Mouse (Mus musculus): ENCODE measurements at regions not wholly inside any gene's neighbourhood (a gene's known extent, or its start where the extent isn't known, plus 50 kb on each side); places are given as distances from the start of the nearest gene placed in this dataset.

GRCm38 (mm10) chr10:37323689-37324088, 185.0 kb upstream of the Marcks start:
- H3K4me3 ChIP-seq (replicated peaks): no peak overlapping the region
- WGBS: 77% methylated on average over 1 of the region's 1 CpGs
- H3K9ac ChIP-seq (replicated peaks): no peak overlapping the region
- H3K4me2 ChIP-seq: no peak overlapping the region
- no peaks in the 10 kb centered on the region for H3K4me1 ChIP-seq
- no peaks in the 10 kb centered on the region for H3K9me3 ChIP-seq (replicated peaks)
- H3K27ac ChIP-seq (replicated peaks): no peak overlapping the region
- ATAC-seq (ENCODE audit: low FRiP score): no peak
- H3K36me3 ChIP-seq: no peaks in the 10 kb centered on the region
- no peaks in the 10 kb centered on the region for H3K27me3 ChIP-seq (replicated peaks)

GRCm38 (mm10) chr10:37322809-37323208, 184.1 kb upstream of the Marcks start:
- no peak overlapping the region for H3K4me3 ChIP-seq (replicated peaks)
- ATAC-seq (ENCODE audit: low FRiP score): no peak
- no peak overlapping the region for H3K9ac ChIP-seq (replicated peaks)
- H3K36me3 ChIP-seq: no peaks in the 10 kb centered on the region
- no peaks in the 10 kb centered on the region for H3K4me1 ChIP-seq
- H3K27ac ChIP-seq (replicated peaks): no peak overlapping the region
- H3K9me3 ChIP-seq (replicated peaks): no peaks in the 10 kb centered on the region
- no peak overlapping the region for H3K4me2 ChIP-seq
- 88% methylated on average over 1 of the region's 1 CpGs for WGBS
- no peaks in the 10 kb centered on the region for H3K27me3 ChIP-seq (replicated peaks)

DNA sequence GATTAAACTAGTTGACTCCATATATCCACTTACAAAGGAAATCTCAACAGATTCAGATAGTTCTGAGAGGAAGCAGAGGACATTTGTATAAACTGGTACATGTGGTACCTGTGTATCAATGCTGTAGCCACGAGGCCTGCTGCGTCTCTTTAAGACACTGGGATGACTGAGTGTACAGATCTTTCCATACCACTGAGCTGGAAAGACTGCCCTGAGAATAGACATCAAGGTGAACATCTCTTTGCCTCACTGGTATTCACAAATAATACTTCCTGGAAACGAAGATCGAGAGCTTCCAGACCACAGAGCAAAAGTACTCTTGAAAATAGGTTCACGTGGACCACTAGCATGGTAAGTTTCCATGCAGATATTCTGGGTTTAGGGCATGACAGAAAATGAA, 183.6 kb upstream of the Marcks start:
- Histone ChIP-seq H3K9me3 (replicated peaks) (no peaks in the 10 kb centered on the region), H3K27me3 (replicated peaks) (no peaks in the 10 kb centered on the region), H3K4me2 (no peak overlapping the region), H3K36me3 (no peaks in the 10 kb centered on the region), H3K27ac (replicated peaks) (no peak overlapping the region), H3K4me3 (replicated peaks) (no peak overlapping the region), H3K9ac (replicated peaks) (no peak overlapping the region), H3K4me1 (no peaks in the 10 kb centered on the region)
- WGBS: 94% methylated on average over 5 of the region's 5 CpGs
- ATAC-seq (ENCODE audit: low FRiP score): no peak

GRCm38 (mm10) chr10:37321171-37321570, 182.5 kb upstream of the Marcks start:
- Histone ChIP-seq H3K4me1 (no peaks in the 10 kb centered on the region), H3K36me3 (no peaks in the 10 kb centered on the region), H3K9ac (replicated peaks) (no peak overlapping the region), H3K27ac (replicated peaks) (no peak overlapping the region), H3K9me3 (replicated peaks) (no peaks in the 10 kb centered on the region), H3K4me2 (no peak overlapping the region), H3K4me3 (replicated peaks) (no peak overlapping the region), H3K27me3 (replicated peaks) (no peaks in the 10 kb centered on the region)
- WGBS: 89% methylated on average over 3 of the region's 3 CpGs
- no peak for ATAC-seq (ENCODE audit: low FRiP score)

- WGBS: 97% methylated on average over 8 of the region's 8 CpGs
- Histone ChIP-seq H3K4me1 (peaks cover 3% of the 10 kb centered on the region; the same call in 1 of the 2 replicates), H3K27me3 (replicated peaks) (no peaks in the 10 kb centered on the region), H3K27ac (replicated peaks) (no peak overlapping the region), H3K9ac (replicated peaks) (no peak overlapping the region), H3K4me3 (replicated peaks) (no peak overlapping the region), H3K4me2 (no peak overlapping the region), H3K9me3 (replicated peaks) (no peaks in the 10 kb centered on the region), H3K36me3 (no peaks in the 10 kb centered on the region)
- ATAC-seq (ENCODE audit: low FRiP score): no peak
Measured at GRCm38 (mm10) chr10:37319746-37320430, 181.2 kb upstream of the Marcks start.

- Histone ChIP-seq H3K27me3 (replicated peaks) (no peaks in the 10 kb centered on the region), H3K4me2 (no peak overlapping the region), H3K36me3 (no peaks in the 10 kb centered on the region), H3K9me3 (replicated peaks) (no peaks in the 10 kb centered on the region), H3K27ac (replicated peaks) (no peak overlapping the region), H3K4me1 (peaks cover 5% of the 10 kb centered on the region; the same call in 1 of the 2 replicates), H3K9ac (replicated peaks) (no peak overlapping the region), H3K4me3 (replicated peaks) (no peak overlapping the region)
- 74% methylated on average over 3 of the region's 3 CpGs for WGBS
- ATAC-seq (ENCODE audit: low FRiP score): no peak
Measured at GRCm38 (mm10) chr10:37316701-37317100, 178.0 kb upstream of the Marcks start.

DNA sequence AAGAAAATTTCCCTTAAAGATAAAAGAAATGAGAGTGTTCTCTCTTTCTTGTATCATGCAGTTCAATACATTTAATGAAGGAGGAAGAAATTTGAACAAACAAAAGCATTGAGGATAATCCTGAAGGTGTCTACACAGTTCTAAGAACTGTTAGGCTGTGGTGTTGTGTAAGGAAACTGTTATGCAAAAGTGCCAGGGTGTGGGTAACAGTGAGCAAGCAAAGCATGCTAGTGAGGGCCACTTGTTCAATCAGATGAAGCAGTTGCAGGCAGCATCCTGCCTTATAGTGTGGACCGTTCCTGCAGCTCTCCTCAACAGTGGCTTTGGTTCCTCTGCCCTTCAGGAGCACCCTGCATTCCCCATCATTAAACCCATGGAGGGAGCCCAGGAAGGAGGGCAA, 177.1 kb upstream of the Marcks start:
- Histone ChIP-seq H3K9ac (replicated peaks) (no peak overlapping the region), H3K27ac (replicated peaks) (no peak overlapping the region), H3K4me3 (replicated peaks) (no peak overlapping the region), H3K27me3 (replicated peaks) (no peaks in the 10 kb centered on the region), H3K4me2 (no peak overlapping the region), H3K36me3 (no peaks in the 10 kb centered on the region), H3K9me3 (replicated peaks) (no peaks in the 10 kb centered on the region), H3K4me1 (peaks cover 5% of the 10 kb centered on the region; the same call in 1 of the 2 replicates)
- no peak for ATAC-seq (ENCODE audit: low FRiP score)
- WGBS: 89% methylated on average over 1 of the region's 1 CpGs

DNA sequence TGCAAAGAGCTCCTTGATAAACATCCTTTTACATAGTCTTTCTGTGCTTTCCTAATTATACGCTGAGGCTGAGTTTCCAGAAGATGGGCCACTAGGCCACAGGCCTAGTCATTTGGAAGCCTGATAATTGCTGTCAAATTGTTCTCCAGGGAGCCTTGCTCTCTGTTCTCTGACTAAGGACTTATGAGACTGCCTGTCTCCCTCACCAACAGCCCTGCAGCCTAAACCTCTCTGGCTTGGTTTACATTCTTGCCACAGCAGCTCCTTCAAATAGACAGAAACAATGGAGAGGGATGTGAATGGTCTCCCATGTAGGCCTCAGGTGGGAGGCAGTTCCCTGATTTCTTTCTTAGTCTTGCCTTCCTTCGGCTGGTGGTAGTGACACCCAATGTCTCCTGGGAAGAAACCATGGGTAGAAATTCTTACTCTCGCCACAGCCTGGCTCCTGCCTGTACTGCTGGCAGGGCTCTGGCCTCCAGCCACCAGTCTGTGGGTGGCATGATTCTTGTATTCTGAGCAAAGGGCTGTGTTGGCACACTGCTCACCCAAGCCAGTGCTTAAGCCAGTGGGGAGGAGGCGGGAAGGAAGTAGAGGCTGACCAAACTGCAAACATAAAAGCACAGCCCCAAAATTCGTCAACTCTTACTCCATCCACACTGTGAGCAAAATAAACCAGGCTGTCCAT, 176.2 kb upstream of the Marcks start:
- H3K9me3 ChIP-seq (replicated peaks): no peaks in the 10 kb centered on the region
- peak overlapping the region; percentile 20 for H3K27ac ChIP-seq (replicated peaks)
- H3K4me1 ChIP-seq: peaks cover 5% of the 10 kb centered on the region; the same call in 1 of the 2 replicates
- 50% methylated on average over 5 of the region's 5 CpGs for WGBS
- no peaks in the 10 kb centered on the region for H3K36me3 ChIP-seq
- ATAC-seq (ENCODE audit: low FRiP score): peak; percentile 82
- H3K4me3 ChIP-seq (replicated peaks): no peak overlapping the region
- no peak overlapping the region for H3K4me2 ChIP-seq
- H3K27me3 ChIP-seq (replicated peaks): no peaks in the 10 kb centered on the region
- H3K9ac ChIP-seq (replicated peaks): no peak overlapping the region

DNA sequence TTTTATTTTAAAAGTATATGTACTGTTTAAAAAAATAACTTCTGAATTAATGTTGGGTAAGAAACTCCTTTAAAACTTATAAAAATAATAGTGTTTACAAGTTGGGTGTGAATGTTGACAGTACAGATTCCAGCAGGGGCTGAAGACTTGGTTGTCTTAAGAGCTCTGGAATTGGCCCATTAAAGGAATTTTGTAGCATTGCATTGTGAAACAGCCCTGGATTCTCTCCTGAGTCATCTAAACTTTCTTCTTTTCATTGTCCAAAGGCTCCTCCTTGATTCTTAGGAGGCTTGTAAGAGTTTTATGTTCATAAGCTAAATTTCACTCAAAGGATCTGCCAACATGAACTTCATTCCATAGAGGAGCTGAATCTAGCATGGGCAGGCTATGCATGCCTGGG, 174.7 kb upstream of the Marcks start:
- no peak overlapping the region for H3K9ac ChIP-seq (replicated peaks)
- peaks cover 5% of the 10 kb centered on the region; the same call in 1 of the 2 replicates for H3K4me1 ChIP-seq
- no peak overlapping the region for H3K27ac ChIP-seq (replicated peaks)
- ATAC-seq (ENCODE audit: low FRiP score): no peak
- no peaks in the 10 kb centered on the region for H3K9me3 ChIP-seq (replicated peaks)
- no peaks in the 10 kb centered on the region for H3K27me3 ChIP-seq (replicated peaks)
- no peak overlapping the region for H3K4me2 ChIP-seq
- no peaks in the 10 kb centered on the region for H3K36me3 ChIP-seq
- H3K4me3 ChIP-seq (replicated peaks): no peak overlapping the region

DNA sequence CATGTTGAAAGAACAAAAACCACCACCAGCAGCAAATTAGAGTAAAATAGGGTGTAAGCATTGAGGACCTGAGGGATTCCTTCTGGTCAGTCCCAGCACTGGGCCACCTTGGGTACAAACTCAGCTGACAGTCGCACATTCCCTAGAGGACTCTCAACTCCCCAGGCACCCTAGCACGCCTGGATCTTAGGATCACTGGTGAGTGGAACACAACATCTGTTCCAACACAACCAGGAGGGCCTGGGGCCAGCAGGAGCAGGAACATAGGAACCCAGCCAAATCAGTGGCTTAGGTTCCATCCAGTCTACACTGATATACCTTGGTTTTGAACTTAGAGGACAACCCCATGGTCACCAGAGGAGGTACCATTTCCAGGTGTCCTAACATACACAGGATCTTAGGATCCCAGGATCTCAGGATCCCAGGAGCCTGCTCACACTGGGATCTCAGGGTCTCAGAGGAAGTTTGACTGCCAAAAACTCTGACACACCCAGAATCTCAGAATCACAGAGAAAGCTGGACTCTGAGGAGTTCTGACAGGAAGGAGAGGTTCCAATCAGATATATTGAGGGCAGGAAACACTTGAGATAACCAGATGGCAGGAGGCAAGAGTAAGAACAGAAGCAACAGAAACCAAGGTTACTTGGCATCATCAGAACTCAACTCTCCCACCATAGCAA, 171.7 kb upstream of the Marcks start:
- ATAC-seq (ENCODE audit: low FRiP score): no peak
- no peaks in the 10 kb centered on the region for H3K27me3 ChIP-seq (replicated peaks)
- H3K9ac ChIP-seq (replicated peaks): no peak overlapping the region
- WGBS: 81% methylated on average over 2 of the region's 2 CpGs
- no peak overlapping the region for H3K4me3 ChIP-seq (replicated peaks)
- no peak overlapping the region for H3K4me2 ChIP-seq
- H3K4me1 ChIP-seq: peaks cover 5% of the 10 kb centered on the region; the same call in 1 of the 2 replicates
- H3K27ac ChIP-seq (replicated peaks): no peak overlapping the region
- H3K36me3 ChIP-seq: no peaks in the 10 kb centered on the region
- H3K9me3 ChIP-seq (replicated peaks): no peaks in the 10 kb centered on the region

DNA sequence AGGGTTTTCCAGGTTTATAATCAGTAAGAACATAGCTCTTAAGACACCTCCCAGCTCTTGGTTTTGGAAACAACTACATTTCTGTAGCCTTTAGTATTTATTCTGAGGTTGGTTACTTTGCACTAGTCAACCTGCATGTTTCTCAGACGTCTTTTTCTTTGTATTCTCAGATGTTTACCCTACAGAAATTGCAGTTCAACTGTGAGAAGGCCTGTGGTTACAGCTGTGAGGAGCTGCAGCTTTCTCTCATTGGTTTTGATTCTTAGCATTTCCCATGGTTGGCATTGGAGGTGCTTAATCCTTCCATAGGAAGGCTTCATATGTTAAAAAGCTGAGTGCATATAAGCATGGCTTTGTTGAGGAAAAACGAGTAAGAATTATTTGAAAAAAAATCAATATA, 165.9 kb upstream of the Marcks start:
- Histone ChIP-seq H3K27ac (replicated peaks) (no peak overlapping the region), H3K4me3 (replicated peaks) (no peak overlapping the region), H3K9me3 (replicated peaks) (no peaks in the 10 kb centered on the region), H3K27me3 (replicated peaks) (no peaks in the 10 kb centered on the region), H3K4me1 (no peaks in the 10 kb centered on the region), H3K36me3 (no peaks in the 10 kb centered on the region), H3K4me2 (no peak overlapping the region), H3K9ac (replicated peaks) (no peak overlapping the region)
- WGBS: 58% methylated on average over 2 of the region's 2 CpGs
- no peak for ATAC-seq (ENCODE audit: low FRiP score)

Measured in neural tube, embryonic 15.5 days (tissue).